Mouse (Mus musculus) midbrain, embryonic 11.5 days (tissue): ENCODE data around the gene Mtus2. TPM values are rescaled to one million over a fixed set of nuclear protein-coding genes. Genes with fewer than 3 reads are reported as not detected.
A peak's percentile ranks its signal among the peaks of the same experiment; 100 is the strongest.

Source experiments
- ATAC-seq: fragments of 200-750 bp; cut with Nextera tagmentation; 2 replicates; pipeline ENCODE4 v1.8.0; 2017; ENCODE audit warnings: moderate TSS enrichment, moderate library complexity; ENCODE audit not compliant: low FRiP score
- DNase-seq: peaks from one replicate; pipeline ENCODE4 v3.0.0; 2015; ENCODE audit warnings: low spot score; ENCODE audit errors: missing footprints
- H3K27ac ChIP-seq: fragments of 300-500 bp; sonication (generic); 2 replicates; pipeline ENCODE4 v1.5.1; 2014; ENCODE audit warnings: low read depth, low read length
- H3K27me3 ChIP-seq: fragments of 300-500 bp; sonication (generic); 2 replicates; pipeline ENCODE4 v1.6.1; 2014; ENCODE audit warnings: mild to moderate bottlenecking, low read length, moderate library complexity, mixed read lengths; ENCODE audit not compliant: control insufficient read depth, insufficient read depth
- H3K36me3 ChIP-seq: fragments of 300-500 bp; sonication (generic); 2 replicates; pipeline ENCODE4 v1.6.1; 2014; ENCODE audit warnings: mild to moderate bottlenecking, low read length, moderate library complexity, mixed read lengths; ENCODE audit not compliant: control insufficient read depth, insufficient read depth
- H3K4me1 ChIP-seq: fragments of 300-500 bp; sonication (generic); 2 replicates; pipeline ENCODE4 v1.6.1; 2014; ENCODE audit warnings: low read length; ENCODE audit not compliant: control insufficient read depth, insufficient read depth
- H3K4me2 ChIP-seq: fragments of 300-500 bp; sonication (generic); 2 replicates; pipeline ENCODE4 v1.6.1; 2014; ENCODE audit warnings: mild to moderate bottlenecking, moderate library complexity
- H3K4me3 ChIP-seq: fragments of 300-500 bp; sonication (generic); 2 replicates; pipeline ENCODE4 v1.5.1; 2014; ENCODE audit warnings: low read depth, low read length
- H3K9ac ChIP-seq: fragments of 300-500 bp; sonication (generic); 2 replicates; pipeline ENCODE4 v1.6.1; 2014; ENCODE audit warnings: low read length
- H3K9me3 ChIP-seq: fragments of 300-500 bp; sonication (generic); 2 replicates; pipeline ENCODE4 v1.6.1; 2016; ENCODE audit warnings: low read length; ENCODE audit not compliant: control insufficient read depth
- WGBS: fragments of 180-500 bp; shearing (Covaris S2); extraction: QIAGEN DNeasy Blood & Tissue Kit; methylation state at CpG from one replicate; pipeline ENCODE4 v1.1.7; 2014; 5-methylcytosine and 5-hydroxymethylcytosine counted together
- polyA plus RNA-seq: library from polyadenylated mRNA; unstranded; fragments of >200 nt; fragmentation: Nextera tagmentation; extraction: Ambion mirVana; gene quantifications from 2 replicates; pipeline ENCODE4 v1.2.1, GENCODE M21; 2014

Mtus2 gene
- polyA plus RNA-seq, 1 experiment from 2014 or later: 13.8 TPM

DNA sequence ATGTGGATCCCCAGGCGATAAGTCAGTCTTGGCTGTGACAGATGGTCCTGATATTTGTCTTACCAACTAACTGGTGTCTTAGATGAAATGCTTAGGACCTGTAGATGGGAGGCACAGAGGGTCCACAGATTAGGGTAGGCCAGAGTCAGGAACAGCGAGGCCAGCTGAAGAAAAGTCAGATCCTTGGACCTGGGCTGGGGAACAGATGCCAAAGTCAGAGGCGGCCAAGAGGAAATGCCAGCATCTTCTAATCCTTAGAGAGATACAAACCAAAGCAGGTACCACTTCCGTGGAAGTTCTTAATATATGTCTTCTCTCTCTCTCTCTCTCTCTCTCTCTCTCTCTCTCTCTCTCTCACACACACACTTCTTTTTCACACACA lies 96.5 kb downstream of the Mtus2 start:
- Histone ChIP-seq H3K36me3 (no peaks in the 10 kb centered on the region), H3K4me3 (no peak overlapping the region), H3K27ac (no peak overlapping the region), H3K27me3 (no peaks in the 10 kb centered on the region), H3K9ac (no peak overlapping the region), H3K4me2 (no peak overlapping the region), H3K9me3 (no peaks in the 10 kb centered on the region), H3K4me1 (no peaks in the 10 kb centered on the region)
- no peak for ATAC-seq
- WGBS: 88% methylated on average over 4 of the region's 4 CpGs
- no peak for DNase-seq

DNA sequence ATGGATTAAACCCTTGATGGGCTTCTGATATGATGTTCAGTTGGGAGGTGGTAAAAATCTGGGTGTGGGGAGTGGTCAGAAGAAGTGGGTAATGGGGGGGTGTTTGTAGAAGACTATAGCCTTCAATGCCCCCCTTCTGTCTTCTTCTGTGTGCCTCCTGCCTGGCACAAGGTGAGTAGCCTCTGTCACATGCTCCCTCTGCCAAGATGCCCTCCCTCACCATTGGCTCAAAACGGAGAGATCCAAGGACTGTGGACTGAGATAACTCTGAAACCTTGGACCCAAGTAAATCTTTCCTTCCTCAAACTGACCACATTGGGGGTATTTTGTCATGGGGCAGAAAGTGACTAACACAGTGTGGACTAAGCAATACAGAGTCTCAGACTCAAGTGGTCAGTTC lies 99.7 kb downstream of the Mtus2 start:
- DNase-seq (no peak), ATAC-seq (no peak)
- no peaks in the 10 kb centered on the region for H3K36me3 ChIP-seq
- H3K4me2 ChIP-seq: no peak overlapping the region
- H3K4me3 ChIP-seq: no peak overlapping the region
- no peak overlapping the region for H3K9ac ChIP-seq
- H3K4me1 ChIP-seq: no peaks in the 10 kb centered on the region
- 79% methylated on average over 1 of the region's 1 CpGs for WGBS
- no peaks in the 10 kb centered on the region for H3K9me3 ChIP-seq
- no peaks in the 10 kb centered on the region for H3K27me3 ChIP-seq
- no peak overlapping the region for H3K27ac ChIP-seq

DNA sequence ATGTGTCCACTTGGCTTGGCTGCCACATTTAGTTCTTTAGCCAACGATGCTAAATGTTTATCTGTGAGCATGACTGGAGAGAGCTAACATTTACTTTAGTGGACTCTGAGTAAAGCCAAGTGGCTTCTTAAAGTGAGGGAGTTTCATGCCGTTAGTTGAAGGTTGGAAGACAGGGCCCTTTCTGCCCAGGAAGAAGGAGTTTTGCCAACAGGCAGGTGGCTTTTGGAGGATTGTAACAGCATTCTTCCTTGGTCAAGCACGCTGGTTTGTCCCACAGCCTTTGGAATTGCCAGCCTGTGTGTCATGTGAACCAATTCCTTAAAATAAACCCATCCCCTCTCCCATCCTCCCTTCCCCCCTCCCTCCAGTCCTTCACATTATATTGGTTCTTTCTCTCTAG lies 100.3 kb downstream of the Mtus2 start:
- WGBS: 80% methylated on average over 3 of the region's 3 CpGs
- Histone ChIP-seq H3K4me3 (no peak overlapping the region), H3K4me2 (no peak overlapping the region), H3K4me1 (no peaks in the 10 kb centered on the region), H3K9me3 (no peaks in the 10 kb centered on the region), H3K9ac (no peak overlapping the region), H3K36me3 (no peaks in the 10 kb centered on the region), H3K27me3 (no peaks in the 10 kb centered on the region), H3K27ac (no peak overlapping the region)
- no peak for DNase-seq
- no peak for ATAC-seq

- Histone ChIP-seq H3K4me2 (no peak overlapping the region), H3K9me3 (no peaks in the 10 kb centered on the region), H3K27me3 (no peaks in the 10 kb centered on the region), H3K36me3 (no peaks in the 10 kb centered on the region), H3K4me1 (no peaks in the 10 kb centered on the region), H3K4me3 (no peak overlapping the region), H3K27ac (no peak overlapping the region), H3K9ac (no peak overlapping the region)
- WGBS: 72% methylated on average over 3 of the region's 3 CpGs
- ATAC-seq (no peak), DNase-seq (no peak)
Measured at GRCm38 (mm10) chr5:148059339-148059738, 102.2 kb downstream of the Mtus2 start.

- H3K4me3 ChIP-seq: no peak overlapping the region
- no peaks in the 10 kb centered on the region for H3K36me3 ChIP-seq
- no peak overlapping the region for H3K4me2 ChIP-seq
- DNase-seq: no peak
- ATAC-seq: no peak
- H3K4me1 ChIP-seq: no peaks in the 10 kb centered on the region
- 87% methylated on average over 4 of the region's 4 CpGs for WGBS
- H3K9me3 ChIP-seq: no peaks in the 10 kb centered on the region
- no peak overlapping the region for H3K27ac ChIP-seq
- H3K9ac ChIP-seq: no peak overlapping the region
- no peaks in the 10 kb centered on the region for H3K27me3 ChIP-seq
Measured at GRCm38 (mm10) chr5:148061869-148062268, 104.7 kb downstream of the Mtus2 start.

DNA sequence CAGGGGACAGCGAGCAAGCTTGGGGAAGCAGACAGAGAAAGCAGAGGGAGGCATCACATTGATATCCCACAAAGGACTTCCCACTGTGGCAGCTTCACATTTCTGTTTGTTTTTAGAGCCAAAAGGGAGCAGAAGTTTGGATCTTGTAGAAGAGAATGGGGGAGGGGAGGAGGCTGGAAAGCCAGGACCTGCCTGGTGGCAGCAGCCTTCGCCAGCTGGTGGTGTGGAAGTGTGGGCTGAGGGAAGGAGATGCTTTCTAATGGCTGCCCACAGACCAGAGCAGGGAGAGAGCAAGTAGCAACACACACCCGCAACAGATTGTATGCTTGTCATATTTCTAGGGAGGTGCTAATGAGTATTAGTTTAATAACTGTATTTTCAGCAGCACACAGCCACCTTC lies 106.6 kb downstream of the Mtus2 start:
- no peaks in the 10 kb centered on the region for H3K4me1 ChIP-seq
- H3K36me3 ChIP-seq: no peaks in the 10 kb centered on the region
- ATAC-seq: no peak
- no peak for DNase-seq
- no peaks in the 10 kb centered on the region for H3K9me3 ChIP-seq
- no peaks in the 10 kb centered on the region for H3K27me3 ChIP-seq
- 81% methylated on average over 3 of the region's 3 CpGs for WGBS
- no peak overlapping the region for H3K27ac ChIP-seq
- H3K4me3 ChIP-seq: no peak overlapping the region
- no peak overlapping the region for H3K4me2 ChIP-seq
- H3K9ac ChIP-seq: no peak overlapping the region

DNA sequence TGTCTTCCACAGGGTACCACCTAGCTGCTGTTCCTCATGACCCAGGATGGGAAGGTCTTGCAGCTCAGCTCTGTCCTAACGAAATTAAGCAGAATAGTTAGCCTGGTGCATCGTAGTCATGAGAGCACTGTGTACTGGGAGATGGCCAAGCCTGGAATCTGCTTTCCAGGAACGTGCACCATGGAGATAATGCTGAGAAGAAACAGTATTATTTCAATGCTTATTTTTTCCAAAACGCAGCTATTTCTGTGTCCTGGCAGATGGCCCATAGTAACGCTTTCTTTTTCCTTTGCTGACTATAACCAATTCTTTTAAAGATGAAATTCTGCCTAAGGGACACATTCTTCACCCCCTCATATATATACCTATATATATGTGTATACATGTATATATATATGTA lies 108.1 kb downstream of the Mtus2 start:
- ATAC-seq (no peak), DNase-seq (no peak)
- Histone ChIP-seq H3K4me3 (no peak overlapping the region), H3K36me3 (no peaks in the 10 kb centered on the region), H3K27me3 (no peaks in the 10 kb centered on the region), H3K27ac (no peak overlapping the region), H3K4me1 (no peaks in the 10 kb centered on the region), H3K4me2 (no peak overlapping the region), H3K9ac (no peak overlapping the region), H3K9me3 (no peaks in the 10 kb centered on the region)
- WGBS: 79% methylated on average over 5 of the region's 5 CpGs

DNA sequence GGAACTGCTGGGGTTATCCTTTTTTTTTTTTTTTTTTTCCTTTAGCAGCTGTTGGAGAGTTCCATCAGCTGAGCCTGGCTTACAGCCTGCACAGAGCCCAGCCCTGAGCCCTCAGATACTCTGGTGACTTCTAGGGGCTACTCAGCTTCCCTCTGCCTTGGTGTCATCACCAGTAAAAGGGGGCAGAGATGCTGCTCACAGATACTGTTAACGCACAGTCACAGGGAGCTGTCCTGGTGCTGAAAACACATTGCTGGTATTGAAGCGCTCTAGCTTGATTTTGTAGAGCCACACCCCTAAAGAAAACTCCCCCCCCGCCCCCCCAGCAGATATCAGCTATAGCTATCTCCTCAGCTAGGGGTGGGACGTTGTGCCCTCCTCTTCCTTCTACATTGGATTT lies 112.8 kb downstream of the Mtus2 start:
- DNase-seq (peak; percentile 88), ATAC-seq (no peak)
- WGBS: 14% methylated on average over 4 of the region's 4 CpGs

GRCm38 (mm10) chr5:148071800-148072199 lies 114.7 kb downstream of the Mtus2 start:
- WGBS: 10% methylated on average over 9 of the region's 9 CpGs
- Histone ChIP-seq H3K4me2 (no peak overlapping the region), H3K4me3 (no peak overlapping the region), H3K27me3 (no peaks in the 10 kb centered on the region), H3K36me3 (no peaks in the 10 kb centered on the region), H3K4me1 (no peaks in the 10 kb centered on the region), H3K9me3 (no peaks in the 10 kb centered on the region), H3K27ac (no peak overlapping the region), H3K9ac (no peak overlapping the region)
- no peak for ATAC-seq
- peak; percentile 86 for DNase-seq

More for the DNA sequence above, 112.8 kb downstream of the Mtus2 start:
- no peaks in the 10 kb centered on the region for H3K9me3 ChIP-seq
- H3K4me3 ChIP-seq: no peak overlapping the region
- no peak overlapping the region for H3K27ac ChIP-seq
- H3K27me3 ChIP-seq: no peaks in the 10 kb centered on the region
- no peak overlapping the region for H3K4me2 ChIP-seq
- H3K9ac ChIP-seq: no peak overlapping the region
- no peaks in the 10 kb centered on the region for H3K4me1 ChIP-seq
- H3K36me3 ChIP-seq: no peaks in the 10 kb centered on the region

- Histone ChIP-seq H3K4me2 (no peak overlapping the region), H3K4me1 (no peaks in the 10 kb centered on the region), H3K36me3 (no peaks in the 10 kb centered on the region), H3K9me3 (no peaks in the 10 kb centered on the region), H3K27me3 (no peaks in the 10 kb centered on the region), H3K27ac (no peak overlapping the region), H3K9ac (no peak overlapping the region), H3K4me3 (no peak overlapping the region)
- whole genome bisulfite sequencing: 88% methylated on average over 5 of the region's 5 CpGs
- no peak for DNase-seq
- ATAC-seq: no peak
Measured at GRCm38 (mm10) chr5:148073461-148073860, 116.3 kb downstream of the Mtus2 start.
